Comparison of ENCODE assay signal across 9 mouse cellular contexts in the genomic region with DNA sequence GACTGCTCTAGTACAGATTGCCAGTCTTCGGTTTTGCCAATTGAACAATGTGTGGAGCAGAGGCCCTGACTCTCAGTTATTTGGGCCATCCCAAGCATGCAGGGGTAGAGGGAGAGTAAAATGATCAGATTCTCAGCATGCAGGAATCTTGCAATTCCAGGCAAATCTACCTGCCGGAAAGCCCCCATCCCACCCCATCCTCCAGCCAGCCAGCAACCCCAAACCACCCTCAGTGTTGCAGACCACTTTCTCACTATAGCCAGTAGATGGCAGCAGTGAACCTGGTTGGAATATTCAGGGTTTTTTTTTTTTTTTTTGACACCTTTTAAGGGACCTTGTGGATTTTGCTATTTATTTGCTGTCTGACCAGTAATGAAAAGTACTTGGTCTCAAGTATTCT. TPM values are rescaled to one million over a fixed set of nuclear protein-coding genes. Genes with fewer than 3 reads are reported as not detected.
A peak's percentile ranks its signal among the peaks of the same experiment; 100 is the strongest.
DNase-seq lines count a peak whose midpoint lies in the region; ATAC-seq and TF ChIP-seq lines count a peak whose summit lies in the region.
"Had no signal": no experiment of that assay in that cellular context is flagged by ENCODE, and none has a peak within 500 bp of the region (broad histone marks: within the 10 kb centered on the region; RNA-seq: fewer than 3 reads in every experiment).

No protein-coding gene starts in this region.

- TF ChIP-seq EP300 in liver, postnatal 0 days (IDR thresholded peaks at IDR 0.05; ENCODE audit: low read depth) = no peak
- no peak for TF ChIP-seq EP300 in lung, postnatal 0 days (IDR thresholded peaks at IDR 0.05)

- 0 out of 2 replicates have a peak, but pooled peaks cover 3% of the 10 kb centered on the region for H3K36me3 ChIP-seq in liver, postnatal 0 days (replicated peaks; ENCODE audit: insufficient read depth, low read length)
- no peaks in the 10 kb centered on the region for H3K36me3 ChIP-seq in liver, embryonic 11.5 days (ENCODE audit: control insufficient read depth, insufficient read depth, low read length)
- H3K36me3 ChIP-seq in lung, postnatal 0 days (ENCODE audit: insufficient read depth, low read length) = no peaks in the 10 kb centered on the region
- H3K36me3 ChIP-seq: liver, embryonic 13.5 days had no signal

- no peak for ATAC-seq in liver, postnatal 0 days
- ATAC-seq in liver, embryonic 11.5 days (replicated peaks; ENCODE audit: low FRiP score) = no peak
- ATAC-seq in lung, postnatal 0 days = peak; percentile 23; the same call in 1 of the 2 replicates
- ATAC-seq in megakaryocyte, adult 5-6 weeks (ENCODE audit: poor library complexity, severe bottlenecking) = no peak

- no peak overlapping the region for H3K4me2 ChIP-seq in liver, postnatal 0 days (ENCODE audit: low read depth, low read length)
- H3K4me2 ChIP-seq in liver, embryonic 11.5 days = no peak overlapping the region
- H3K4me2 ChIP-seq in lung, postnatal 0 days (replicated peaks; ENCODE audit: low read depth, low read length) = no peak overlapping the region
- H3K4me2 ChIP-seq: liver, embryonic 13.5 days had no signal

- no peak overlapping the region for H3K27ac ChIP-seq in liver, postnatal 0 days (ENCODE audit: low read depth)
- H3K27ac ChIP-seq in liver, embryonic 11.5 days (ENCODE audit: low read depth, low read length) = no peak overlapping the region
- no peak overlapping the region for H3K27ac ChIP-seq in lung, postnatal 0 days (ENCODE audit: low read length)
- H3K27ac ChIP-seq: liver, embryonic 13.5 days had no signal

- H3K4me3 ChIP-seq in liver, postnatal 0 days (ENCODE audit: low read depth, low read length) = no peak overlapping the region
- H3K4me3 ChIP-seq in liver, embryonic 11.5 days (ENCODE audit: low read depth, low read length) = no peak overlapping the region
- no peak overlapping the region for H3K4me3 ChIP-seq in lung, postnatal 0 days (ENCODE audit: low read depth, low read length)
- H3K4me3 ChIP-seq: liver, embryonic 13.5 days had no signal

- no peak overlapping the region for H3K9ac ChIP-seq in liver, postnatal 0 days (replicated peaks)
- no peak overlapping the region for H3K9ac ChIP-seq in liver, embryonic 11.5 days (ENCODE audit: low read depth, low read length)
- no peak overlapping the region for H3K9ac ChIP-seq in lung, postnatal 0 days (replicated peaks; ENCODE audit: low read depth)
- H3K9ac ChIP-seq: liver, embryonic 13.5 days had no signal

- no peaks in the 10 kb centered on the region for H3K27me3 ChIP-seq in liver, postnatal 0 days (ENCODE audit: insufficient read depth, low read length)
- no peaks in the 10 kb centered on the region for H3K27me3 ChIP-seq in liver, embryonic 11.5 days (replicated peaks; ENCODE audit: control insufficient read depth, insufficient read depth, low read length)
- H3K27me3 ChIP-seq in lung, postnatal 0 days (replicated peaks; ENCODE audit: insufficient read depth, low read length) = no peaks in the 10 kb centered on the region
- H3K27me3 ChIP-seq: liver, embryonic 13.5 days had no signal

- peak; percentile 75 for TF ChIP-seq CTCF in liver, postnatal 0 days (IDR thresholded peaks at IDR 0.05; ENCODE audit: low read depth)
- TF ChIP-seq CTCF in lung, postnatal 0 days (IDR thresholded peaks at IDR 0.05) = peak; percentile 75

- WGBS in liver, postnatal 0 days (ENCODE audit: insufficient replicate concordance) = 50% methylated on average over 2 of the region's 2 CpGs
- WGBS in liver, embryonic 11.5 days = 45% methylated on average over 2 of the region's 2 CpGs
- 41% methylated on average over 2 of the region's 2 CpGs for WGBS in lung, postnatal 0 days

- H3K4me1 ChIP-seq in liver, postnatal 0 days (ENCODE audit: insufficient read depth) = no peaks in the 10 kb centered on the region
- H3K4me1 ChIP-seq in liver, embryonic 11.5 days (replicated peaks; ENCODE audit: control insufficient read depth, insufficient read depth, low read length) = no peaks in the 10 kb centered on the region
- no peaks in the 10 kb centered on the region for H3K4me1 ChIP-seq in lung, postnatal 0 days (ENCODE audit: insufficient read depth, low read depth, low read length)
- H3K4me1 ChIP-seq: liver, embryonic 13.5 days had no signal

- peak; percentile 47 to 49 for DNase-seq in cerebellum, postnatal 14 days
- no peak for DNase-seq in cerebellum, postnatal 36 days
- no peak for DNase-seq in liver, postnatal 0 days
- DNase-seq in liver, embryonic 11.5 days (ENCODE audit: low spot score) = no peak
- peak; percentile 35 for DNase-seq in c-Kit-negative CD71-positive TER-119-positive erythroid progenitor cells, embryonic 14.5 days (ENCODE audit: low read depth, low spot score)
- DNase-seq in lung, postnatal 0 days (ENCODE audit: low spot score) = peak; percentile 76
- DNase-seq in layer of hippocampus, adult 9-11 months = no peak
- DNase-seq: liver, embryonic 13.5 days had no signal

- no peaks in the 10 kb centered on the region for H3K9me3 ChIP-seq in liver, postnatal 0 days (ENCODE audit: low read length)
- H3K9me3 ChIP-seq in liver, embryonic 11.5 days (ENCODE audit: control insufficient read depth, low read length) = no peaks in the 10 kb centered on the region
- no peaks in the 10 kb centered on the region for H3K9me3 ChIP-seq in lung, postnatal 0 days (ENCODE audit: low read length)
- H3K9me3 ChIP-seq: liver, embryonic 13.5 days had no signal

RNA-seq across cellular contexts. Expression of gene Aar2, which starts 17.7 kb away (rescaled TPM):
- polyA plus RNA-seq in liver, postnatal 0 days (2015; fragmentation: Nextera tagmentation; extraction: Ambion mirVana) = 10.8 and 10.9 TPM in 2 replicates
- 32.2 and 33.6 TPM in 2 replicates for polyA plus RNA-seq in liver, embryonic 11.5 days (2014; fragmentation: Nextera tagmentation; extraction: Ambion mirVana)
- polyA plus RNA-seq in lung, postnatal 0 days (2015; fragmentation: Nextera tagmentation; extraction: Ambion mirVana) = 21.8 and 23.7 TPM in 2 replicates
- 7.5 and 10.2 TPM in 2 replicates for total RNA-seq in megakaryocyte, adult 5-6 weeks (2015)
- 5.8 and 6.4 TPM in 2 replicates for total RNA-seq in megakaryocyte, adult 5-6 weeks (2017)

Comparison
In these comparisons a context has a peak if more than half of its experiments do, and no peak if none do; other contexts are left out.
1. DNase-seq: peak in cerebellum, postnatal 14 days (2 of 2), c-Kit-negative CD71-positive TER-119-positive erythroid progenitor cells, embryonic 14.5 days (single experiment) and lung, postnatal 0 days (single experiment); none in cerebellum, postnatal 36 days (0 of 2), liver, postnatal 0 days (single experiment), liver, embryonic 11.5 days (single experiment) and layer of hippocampus, adult 9-11 months (single experiment).